Mouse (Mus musculus): Measurements from ENCODE around the gene Lrrc43. TPM values are rescaled to one million over a fixed set of nuclear protein-coding genes. Genes with fewer than 3 reads are reported as not detected.

Lrrc43 gene
- polyA plus RNA-seq, 1 experiment from 2014 or later = not detected

DNA sequence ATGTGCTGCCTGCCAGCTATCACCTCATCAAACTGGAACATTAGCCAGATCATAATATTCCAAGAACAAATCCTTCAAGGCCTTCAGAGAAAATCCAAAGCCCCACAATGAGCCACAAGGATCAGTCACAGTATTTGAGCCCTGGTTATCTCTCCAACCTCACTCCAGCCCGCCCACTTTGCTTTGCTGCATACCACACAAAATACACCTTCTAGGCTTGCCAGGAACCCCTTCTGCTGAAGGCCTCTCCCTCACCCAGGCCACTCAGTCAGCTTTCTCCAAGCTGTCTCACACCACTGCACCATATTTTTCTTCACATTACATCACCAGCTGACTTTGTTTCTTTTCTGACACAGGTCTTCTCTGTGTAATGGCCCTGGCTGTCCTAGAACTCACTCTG, 33.1 kb downstream of the Lrrc43 start:
- DNase-seq (ENCODE audit: low spot score) (no peak), ATAC-seq (replicated peaks; ENCODE audit: insufficient number of reproducible peaks, low FRiP score, low TSS enrichment, low read depth) (no peak)

DNA sequence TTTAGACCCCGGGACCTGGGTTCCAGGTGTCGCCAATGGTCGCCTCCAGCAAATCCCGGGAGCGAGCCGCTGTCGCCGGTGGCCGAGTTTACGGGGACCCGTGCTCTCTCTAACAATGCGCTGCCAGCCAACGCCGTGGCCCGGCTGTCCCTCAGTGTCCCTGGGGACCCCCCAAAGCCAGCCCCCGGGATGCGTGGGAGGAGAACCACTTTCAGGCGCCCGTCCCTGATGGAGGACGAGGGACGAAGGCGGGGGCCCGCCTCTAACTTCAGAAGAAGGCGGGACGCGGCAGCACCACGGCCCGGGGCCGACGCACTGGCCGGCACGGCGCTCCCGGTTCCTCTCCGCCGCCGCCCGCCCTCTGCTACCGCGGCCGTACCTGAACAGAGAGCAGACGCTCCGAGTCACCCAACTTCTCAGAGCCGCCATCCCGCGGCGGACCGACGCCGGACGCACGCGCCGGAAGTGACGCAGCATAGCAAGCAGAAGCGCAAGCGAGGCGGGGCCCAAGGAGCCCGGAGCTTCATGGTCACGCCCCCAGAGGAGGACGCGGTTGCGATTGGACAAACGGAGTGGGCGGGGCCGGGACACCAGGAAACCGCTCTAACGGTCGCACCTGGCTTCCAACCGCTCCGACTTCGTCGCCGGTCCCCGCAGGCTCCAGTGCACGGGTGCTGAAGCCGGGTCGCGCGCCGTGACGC, 34.7 kb downstream of the Lrrc43 start, which contains the start of gene Diablo:
TSS of gene Diablo (minus strand) at position 485 of the 701 bp plus-strand sequence.
- DNase-seq (ENCODE audit: low spot score) (peak; percentile 100), ATAC-seq (replicated peaks; ENCODE audit: insufficient number of reproducible peaks, low FRiP score, low TSS enrichment, low read depth) (peak; percentile 92)
- peak within 1 kb of the TSS; percentile 97 for H3K4me3 ChIP-seq (ENCODE audit: low read depth, low read length)
- no peaks in the 10 kb centered on the region for H3K9me3 ChIP-seq (replicated peaks; ENCODE audit: control insufficient read depth, low read length)
- peak within 1 kb of the TSS; percentile 88 for H3K9ac ChIP-seq (replicated peaks; ENCODE audit: low read length)
- H3K4me1 ChIP-seq (ENCODE audit: control insufficient read depth, insufficient read depth, low read length) = no peaks in the 10 kb centered on the region; the same call in 1 of the 2 replicates
- H3K27ac ChIP-seq (replicated peaks; ENCODE audit: low read depth, low read length) = peak within 1 kb of the TSS; percentile 52; the same call in 1 of the 2 replicates
- WGBS = under 1% methylated on average over 74 of the region's 82 CpGs
- peak within 1 kb of the TSS; percentile 89 for H3K4me2 ChIP-seq (ENCODE audit: low read depth, low read length)
- no peaks in the 10 kb centered on the region for H3K36me3 ChIP-seq (replicated peaks; ENCODE audit: control insufficient read depth, insufficient read depth, low read depth, low read length)
- H3K27me3 ChIP-seq (ENCODE audit: control insufficient read depth, insufficient read depth, low read length) = no peaks in the 10 kb centered on the region

More for the DNA sequence above, 33.1 kb downstream of the Lrrc43 start:
- no peak overlapping the region for H3K9ac ChIP-seq (replicated peaks; ENCODE audit: low read length)
- no peak overlapping the region for H3K4me2 ChIP-seq (ENCODE audit: low read depth, low read length)
- no peaks in the 10 kb centered on the region for H3K9me3 ChIP-seq (replicated peaks; ENCODE audit: control insufficient read depth, low read length)
- WGBS = 84% methylated on average over 1 of the region's 1 CpGs
- no peaks in the 10 kb centered on the region for H3K36me3 ChIP-seq (replicated peaks; ENCODE audit: control insufficient read depth, insufficient read depth, low read depth, low read length)
- H3K27ac ChIP-seq (replicated peaks; ENCODE audit: low read depth, low read length) = no peak overlapping the region
- no peaks in the 10 kb centered on the region; the same call in 1 of the 2 replicates for H3K4me1 ChIP-seq (ENCODE audit: control insufficient read depth, insufficient read depth, low read length)
- H3K4me3 ChIP-seq (ENCODE audit: low read depth, low read length) = no peak overlapping the region
- H3K27me3 ChIP-seq (ENCODE audit: control insufficient read depth, insufficient read depth, low read length) = no peaks in the 10 kb centered on the region

DNA sequence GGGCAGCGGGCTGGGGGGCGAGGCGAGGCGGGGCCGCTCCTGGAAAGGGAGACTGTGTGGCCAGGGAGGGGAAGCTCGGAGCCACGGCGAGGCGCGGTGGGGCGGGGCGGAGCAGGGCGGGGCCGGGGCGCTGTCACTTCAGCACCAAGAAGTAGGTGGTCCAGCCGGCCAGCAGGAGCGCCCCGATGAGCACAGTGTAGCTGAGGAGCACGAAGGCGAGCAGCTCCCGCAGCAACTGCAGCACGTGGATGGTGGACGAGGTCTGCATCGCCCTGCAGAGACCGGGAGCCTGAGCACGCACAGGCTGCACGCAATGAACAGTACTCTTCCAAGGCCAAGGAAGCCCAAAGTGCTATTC, 35.3 kb downstream of the Lrrc43 start:
- no peak overlapping the region for H3K27ac ChIP-seq (replicated peaks; ENCODE audit: low read depth, low read length)
- no peaks in the 10 kb centered on the region; the same call in 1 of the 2 replicates for H3K4me1 ChIP-seq (ENCODE audit: control insufficient read depth, insufficient read depth, low read length)
- H3K36me3 ChIP-seq (replicated peaks; ENCODE audit: control insufficient read depth, insufficient read depth, low read depth, low read length) = no peaks in the 10 kb centered on the region
- under 1% methylated on average over 20 of the region's 27 CpGs for WGBS
- no peak overlapping the region for H3K9ac ChIP-seq (replicated peaks; ENCODE audit: low read length)
- peak; percentile 96 for ATAC-seq (replicated peaks; ENCODE audit: insufficient number of reproducible peaks, low FRiP score, low TSS enrichment, low read depth)
- DNase-seq (ENCODE audit: low spot score) = peak; percentile 87
- H3K4me3 ChIP-seq (ENCODE audit: low read depth, low read length) = peak overlapping the region; percentile 97
- no peaks in the 10 kb centered on the region for H3K9me3 ChIP-seq (replicated peaks; ENCODE audit: control insufficient read depth, low read length)
- no peaks in the 10 kb centered on the region for H3K27me3 ChIP-seq (ENCODE audit: control insufficient read depth, insufficient read depth, low read length)
- H3K4me2 ChIP-seq (ENCODE audit: low read depth, low read length) = peak overlapping the region; percentile 49

DNA sequence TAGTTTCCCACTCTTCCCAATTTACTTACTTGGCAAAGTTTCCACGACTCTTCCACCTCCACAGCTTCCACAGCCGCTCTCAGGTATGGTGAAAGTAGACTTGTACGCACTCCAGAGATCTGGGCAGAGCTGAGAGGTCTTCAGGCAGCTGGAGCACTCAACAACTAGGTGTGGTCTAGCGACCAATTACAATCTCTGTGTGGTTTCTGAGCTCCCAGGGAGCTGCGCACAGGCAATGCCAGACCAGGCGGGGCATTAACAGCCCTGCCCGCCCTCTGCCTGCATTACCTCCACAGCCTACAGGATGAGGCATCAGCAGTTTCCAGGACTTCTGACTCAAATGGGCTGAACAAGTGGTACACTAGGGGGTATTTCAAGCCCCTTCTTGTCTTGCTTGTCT, 36.2 kb downstream of the Lrrc43 start, which contains the start of gene Gm49027:
TSS of gene Gm49027 (minus strand) at position 208 of the 400 bp plus-strand sequence.
- WGBS = 83% methylated on average over 7 of the region's 7 CpGs
- ATAC-seq (replicated peaks; ENCODE audit: insufficient number of reproducible peaks, low FRiP score, low TSS enrichment, low read depth) (no peak), DNase-seq (ENCODE audit: low spot score) (no peak)
- peak within 1 kb of the TSS; percentile 97 for H3K4me3 ChIP-seq (ENCODE audit: low read depth, low read length)
- H3K4me2 ChIP-seq (ENCODE audit: low read depth, low read length) = peak within 1 kb of the TSS; percentile 49
- H3K9ac ChIP-seq (replicated peaks; ENCODE audit: low read length) = no peak within 1 kb of the TSS
- H3K27ac ChIP-seq (replicated peaks; ENCODE audit: low read depth, low read length) = no peak within 1 kb of the TSS
- no peaks in the 10 kb centered on the region; the same call in 1 of the 2 replicates for H3K36me3 ChIP-seq (replicated peaks; ENCODE audit: control insufficient read depth, insufficient read depth, low read depth, low read length)
- H3K4me1 ChIP-seq (ENCODE audit: control insufficient read depth, insufficient read depth, low read length) = no peaks in the 10 kb centered on the region; the same call in 1 of the 2 replicates
- no peaks in the 10 kb centered on the region for H3K9me3 ChIP-seq (replicated peaks; ENCODE audit: control insufficient read depth, low read length)
- no peaks in the 10 kb centered on the region for H3K27me3 ChIP-seq (ENCODE audit: control insufficient read depth, insufficient read depth, low read length)

DNA sequence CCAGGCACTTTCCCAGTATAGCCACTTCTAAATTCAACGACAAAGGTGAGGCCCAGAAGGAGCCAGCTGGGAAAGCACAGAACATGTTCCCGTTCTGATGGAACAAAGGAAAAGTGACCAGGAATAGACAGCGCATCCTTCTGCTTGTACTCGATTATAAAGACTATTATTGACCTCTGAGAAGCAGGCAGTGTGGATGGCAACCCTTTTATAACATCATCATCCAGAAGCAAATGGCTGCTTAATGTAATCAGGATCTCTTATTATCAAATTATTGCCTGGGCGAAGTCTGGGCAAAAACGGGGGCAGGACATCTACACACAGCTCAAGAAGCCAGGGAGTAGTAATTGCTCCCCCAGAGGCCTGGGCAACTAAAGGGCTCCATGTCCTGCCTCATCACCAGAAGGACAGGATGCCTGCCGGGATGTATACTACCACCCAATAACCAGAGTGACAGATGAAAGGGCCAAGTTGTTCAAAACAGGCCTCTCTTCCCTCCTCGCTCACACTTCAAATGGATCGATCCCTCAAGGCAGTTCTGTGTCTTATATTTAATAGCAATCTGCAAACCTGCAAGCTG, 36.9 kb downstream of the Lrrc43 start:
- Histone ChIP-seq H3K4me3 (ENCODE audit: low read depth, low read length) (no peak overlapping the region), H3K4me2 (ENCODE audit: low read depth, low read length) (no peak overlapping the region), H3K36me3 (replicated peaks; ENCODE audit: control insufficient read depth, insufficient read depth, low read depth, low read length) (no peaks in the 10 kb centered on the region; the same call in 1 of the 2 replicates), H3K9ac (replicated peaks; ENCODE audit: low read length) (no peak overlapping the region), H3K27me3 (ENCODE audit: control insufficient read depth, insufficient read depth, low read length) (no peaks in the 10 kb centered on the region), H3K9me3 (replicated peaks; ENCODE audit: control insufficient read depth, low read length) (no peaks in the 10 kb centered on the region), H3K27ac (replicated peaks; ENCODE audit: low read depth, low read length) (no peak overlapping the region), H3K4me1 (ENCODE audit: control insufficient read depth, insufficient read depth, low read length) (no peaks in the 10 kb centered on the region; the same call in 1 of the 2 replicates)
- no peak for ATAC-seq (replicated peaks; ENCODE audit: insufficient number of reproducible peaks, low FRiP score, low TSS enrichment, low read depth)
- WGBS = 92% methylated on average over 9 of the region's 9 CpGs
- DNase-seq (ENCODE audit: low spot score) = no peak

DNA sequence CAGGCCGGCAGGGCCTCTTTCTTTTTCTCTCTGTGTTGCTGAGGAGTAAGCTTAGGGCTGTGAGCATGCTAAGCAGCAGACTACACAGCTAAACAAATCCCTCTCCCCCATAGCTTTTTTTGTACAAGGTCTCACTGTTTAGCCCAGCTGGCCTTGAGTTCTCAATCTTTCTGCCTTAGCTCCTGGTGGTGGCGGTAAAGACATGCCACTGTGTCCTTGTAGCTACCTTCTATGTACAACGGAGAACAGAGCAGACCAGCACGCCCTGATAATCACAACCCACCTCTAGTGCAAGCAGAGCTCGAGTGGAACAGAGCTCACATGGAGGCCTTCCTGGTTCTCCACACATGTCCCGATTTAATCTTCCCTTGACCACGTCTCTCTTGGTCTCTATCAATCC, 39.5 kb downstream of the Lrrc43 start:
- no peak for ATAC-seq (replicated peaks; ENCODE audit: insufficient number of reproducible peaks, low FRiP score, low TSS enrichment, low read depth)
- no peak overlapping the region for H3K27ac ChIP-seq (replicated peaks; ENCODE audit: low read depth, low read length)
- H3K4me1 ChIP-seq (ENCODE audit: control insufficient read depth, insufficient read depth, low read length) = no peaks in the 10 kb centered on the region; the same call in 1 of the 2 replicates
- H3K9me3 ChIP-seq (replicated peaks; ENCODE audit: control insufficient read depth, low read length) = no peaks in the 10 kb centered on the region
- H3K36me3 ChIP-seq (replicated peaks; ENCODE audit: control insufficient read depth, insufficient read depth, low read depth, low read length) = no peaks in the 10 kb centered on the region; the same call in 1 of the 2 replicates
- 80% methylated on average over 7 of the region's 7 CpGs for WGBS
- DNase-seq (ENCODE audit: low spot score) = no peak
- H3K27me3 ChIP-seq (ENCODE audit: control insufficient read depth, insufficient read depth, low read length) = no peaks in the 10 kb centered on the region
- no peak overlapping the region for H3K4me2 ChIP-seq (ENCODE audit: low read depth, low read length)
- no peak overlapping the region for H3K4me3 ChIP-seq (ENCODE audit: low read depth, low read length)
- no peak overlapping the region for H3K9ac ChIP-seq (replicated peaks; ENCODE audit: low read length)

DNA sequence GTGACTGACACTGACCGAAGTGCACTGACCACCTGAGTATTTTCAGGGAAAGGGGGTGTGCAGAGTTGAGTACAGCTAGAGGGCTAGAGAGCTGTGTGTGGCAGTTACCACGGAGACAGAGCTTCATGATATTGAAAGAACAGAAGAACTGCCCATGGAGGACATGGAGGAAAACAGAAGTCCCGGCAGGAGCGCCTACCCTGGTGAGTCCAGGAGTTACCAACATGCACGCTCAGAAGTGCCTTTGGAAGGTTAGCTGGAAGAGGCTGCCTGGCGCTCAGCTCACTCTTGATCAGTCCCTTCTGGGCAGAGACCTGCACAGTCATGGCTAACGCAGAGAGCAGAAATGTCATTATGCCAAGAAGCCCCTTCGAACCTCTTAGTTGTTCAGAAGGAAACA, 41.0 kb downstream of the Lrrc43 start:
- Histone ChIP-seq H3K27me3 (ENCODE audit: control insufficient read depth, insufficient read depth, low read length) (no peaks in the 10 kb centered on the region), H3K9ac (replicated peaks; ENCODE audit: low read length) (no peak overlapping the region), H3K36me3 (replicated peaks; ENCODE audit: control insufficient read depth, insufficient read depth, low read depth, low read length) (no peaks in the 10 kb centered on the region; the same call in 1 of the 2 replicates), H3K9me3 (replicated peaks; ENCODE audit: control insufficient read depth, low read length) (no peaks in the 10 kb centered on the region), H3K27ac (replicated peaks; ENCODE audit: low read depth, low read length) (no peak overlapping the region), H3K4me2 (ENCODE audit: low read depth, low read length) (no peak overlapping the region), H3K4me3 (ENCODE audit: low read depth, low read length) (no peak overlapping the region), H3K4me1 (ENCODE audit: control insufficient read depth, insufficient read depth, low read length) (no peaks in the 10 kb centered on the region)
- DNase-seq (ENCODE audit: low spot score) (no peak), ATAC-seq (replicated peaks; ENCODE audit: insufficient number of reproducible peaks, low FRiP score, low TSS enrichment, low read depth) (no peak)
- 92% methylated on average over 8 of the region's 8 CpGs for WGBS

DNA sequence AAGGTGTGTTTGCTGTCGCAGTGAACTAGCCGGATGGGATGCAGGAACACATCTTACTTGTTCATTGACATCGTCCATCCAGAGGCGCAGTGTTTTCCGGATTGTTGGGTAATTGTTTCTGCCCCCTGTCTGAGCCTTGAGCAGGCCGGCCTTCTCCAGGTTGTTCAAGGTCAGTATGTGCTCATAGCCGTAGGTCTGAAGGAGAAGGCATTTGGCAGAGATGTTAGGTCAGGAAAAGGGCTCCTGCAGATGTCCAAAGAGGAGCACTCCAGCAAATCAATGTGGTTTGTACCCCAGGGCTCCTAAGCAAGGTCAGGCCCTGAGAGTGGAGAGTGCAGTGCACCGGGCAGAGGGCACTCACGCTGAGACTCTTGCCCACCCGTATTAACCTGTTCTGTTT, 44.7 kb downstream of the Lrrc43 start:
- Histone ChIP-seq H3K27ac (replicated peaks; ENCODE audit: low read depth, low read length) (no peak overlapping the region), H3K4me2 (ENCODE audit: low read depth, low read length) (no peak overlapping the region), H3K36me3 (replicated peaks; ENCODE audit: control insufficient read depth, insufficient read depth, low read depth, low read length) (no peaks in the 10 kb centered on the region; the same call in 1 of the 2 replicates), H3K9me3 (replicated peaks; ENCODE audit: control insufficient read depth, low read length) (no peaks in the 10 kb centered on the region), H3K9ac (replicated peaks; ENCODE audit: low read length) (no peak overlapping the region), H3K27me3 (ENCODE audit: control insufficient read depth, insufficient read depth, low read length) (no peaks in the 10 kb centered on the region), H3K4me3 (ENCODE audit: low read depth, low read length) (no peak overlapping the region), H3K4me1 (ENCODE audit: control insufficient read depth, insufficient read depth, low read length) (no peaks in the 10 kb centered on the region)
- WGBS = 93% methylated on average over 10 of the region's 10 CpGs
- ATAC-seq (replicated peaks; ENCODE audit: insufficient number of reproducible peaks, low FRiP score, low TSS enrichment, low read depth) = no peak
- no peak for DNase-seq (ENCODE audit: low spot score)

Data from embryonic facial prominence, embryonic 11.5 days (tissue).